ENCODE assay signal across 10 mouse cellular contexts in genomic region chr2:72728699-72729098, GRCm38 (mm10).
DNase-seq lines count a peak whose midpoint lies in the region; ATAC-seq and TF ChIP-seq lines count a peak whose summit lies in the region.
"Had no signal": no experiment of that assay in that cellular context is flagged by ENCODE, and none has a peak within 500 bp of the region (broad histone marks: within the 10 kb centered on the region; RNA-seq: fewer than 3 reads in every experiment).

No protein-coding gene starts in this region.

- H3K9ac ChIP-seq in forebrain, postnatal 0 days = no peak overlapping the region
- H3K9ac ChIP-seq in forebrain, embryonic 13.5 days = no peak overlapping the region
- no peak overlapping the region for H3K9ac ChIP-seq in limb, embryonic 13.5 days
- H3K9ac ChIP-seq: hindbrain, embryonic 15.5 days; neural tube, embryonic 13.5 days had no signal

- no peaks in the 10 kb centered on the region for H3K9me3 ChIP-seq in forebrain, postnatal 0 days (ENCODE audit: low read length)
- no peaks in the 10 kb centered on the region for H3K9me3 ChIP-seq in forebrain, embryonic 13.5 days (replicated peaks)
- H3K9me3 ChIP-seq in limb, embryonic 13.5 days = no peaks in the 10 kb centered on the region
- H3K9me3 ChIP-seq: hindbrain, embryonic 15.5 days; neural tube, embryonic 13.5 days had no signal

- no peak overlapping the region for H3K4me2 ChIP-seq in forebrain, postnatal 0 days (ENCODE audit: low read depth)
- H3K4me2 ChIP-seq in forebrain, embryonic 13.5 days = no peak overlapping the region
- H3K4me2 ChIP-seq in limb, embryonic 13.5 days (replicated peaks) = 0 out of 2 replicates have a peak overlapping the region, but pooled peaks have one; percentile 7
- H3K4me2 ChIP-seq: hindbrain, embryonic 15.5 days; neural tube, embryonic 13.5 days had no signal

- no peak overlapping the region for H3K27ac ChIP-seq in forebrain, postnatal 0 days (ENCODE audit: low read depth, low read length)
- no peak overlapping the region for H3K27ac ChIP-seq in forebrain, embryonic 13.5 days
- no peak overlapping the region for H3K27ac ChIP-seq in limb, embryonic 13.5 days
- H3K27ac ChIP-seq: hindbrain, embryonic 15.5 days; neural tube, embryonic 13.5 days had no signal

- H3K27me3 ChIP-seq in forebrain, postnatal 0 days (ENCODE audit: insufficient read depth, low read length) = no peaks in the 10 kb centered on the region
- no peaks in the 10 kb centered on the region for H3K27me3 ChIP-seq in forebrain, embryonic 13.5 days
- no peaks in the 10 kb centered on the region for H3K27me3 ChIP-seq in limb, embryonic 13.5 days
- H3K27me3 ChIP-seq: hindbrain, embryonic 15.5 days had no signal

- ATAC-seq in forebrain, postnatal 0 days = no peak
- no peak for ATAC-seq in forebrain, embryonic 13.5 days
- peak; percentile 53 to 62; a peak in 3 of 4 replicates for ATAC-seq in hematopoietic stem cell, adult 5-6 weeks (replicated peaks in 1 of 2; ENCODE audit: insufficient read depth in 1 of 2, low FRiP score in 2 of 2, low TSS enrichment in 1 of 2, low read depth in 1 of 2, poor library complexity in 2 of 2, severe bottlenecking in 2 of 2)
- no peak for ATAC-seq in limb, embryonic 13.5 days (ENCODE audit: low FRiP score, low read depth)

- no peaks in the 10 kb centered on the region for H3K4me1 ChIP-seq in forebrain, postnatal 0 days (ENCODE audit: insufficient read depth)
- H3K4me1 ChIP-seq in forebrain, embryonic 13.5 days = no peaks in the 10 kb centered on the region
- no peaks in the 10 kb centered on the region for H3K4me1 ChIP-seq in limb, embryonic 13.5 days
- H3K4me1 ChIP-seq: hindbrain, embryonic 15.5 days; neural tube, embryonic 13.5 days had no signal

- WGBS in forebrain, postnatal 0 days = 39% methylated on average over 3 of the region's 3 CpGs
- 56% methylated on average over 3 of the region's 3 CpGs for WGBS in forebrain, embryonic 13.5 days
- WGBS in limb, embryonic 13.5 days = 44% methylated on average over 3 of the region's 3 CpGs

- H3K36me3 ChIP-seq in forebrain, postnatal 0 days (ENCODE audit: insufficient read depth) = no peaks in the 10 kb centered on the region
- H3K36me3 ChIP-seq in forebrain, embryonic 13.5 days (ENCODE audit: poor library complexity, severe bottlenecking) = no peaks in the 10 kb centered on the region
- H3K36me3 ChIP-seq in limb, embryonic 13.5 days = no peaks in the 10 kb centered on the region
- H3K36me3 ChIP-seq: hindbrain, embryonic 15.5 days; neural tube, embryonic 13.5 days had no signal

- H3K4me3 ChIP-seq in forebrain, postnatal 0 days (ENCODE audit: low read depth, low read length) = no peak overlapping the region
- H3K4me3 ChIP-seq in forebrain, embryonic 13.5 days = no peak overlapping the region
- H3K4me3 ChIP-seq in limb, embryonic 13.5 days = no peak overlapping the region
- H3K4me3 ChIP-seq: hindbrain, embryonic 15.5 days; neural tube, embryonic 13.5 days had no signal

- peak; percentile 75 for DNase-seq in forebrain, postnatal 0 days
- peak; percentile 46 to 60 for DNase-seq in urinary bladder, postnatal 36 days (ENCODE audit: low spot score in 2 of 2)
- no peak for DNase-seq in urinary bladder, postnatal 4 days (ENCODE audit: low spot score in 2 of 2)
- DNase-seq in cerebellum, postnatal 36 days = peak; percentile 43 to 57
- peak; percentile 55 for DNase-seq in right cerebral cortex, postnatal 4 days

- peak; percentile 81 for TF ChIP-seq CTCF in forebrain, postnatal 0 days (IDR thresholded peaks at IDR 0.05; ENCODE audit: low read depth)

Comparison
In these comparisons a context has a peak if more than half of its experiments do, and no peak if none do; other contexts are left out.
1. DNase-seq: peak in forebrain, postnatal 0 days (single experiment), urinary bladder, postnatal 36 days (2 of 2), cerebellum, postnatal 36 days (2 of 2) and right cerebral cortex, postnatal 4 days (single experiment); none in urinary bladder, postnatal 4 days (0 of 2).
2. ATAC-seq: peak in hematopoietic stem cell, adult 5-6 weeks (2 of 2); none in forebrain, postnatal 0 days (single experiment), forebrain, embryonic 13.5 days (single experiment) and limb, embryonic 13.5 days (single experiment).